Mouse (Mus musculus) forebrain, postnatal 0 days (tissue): ENCODE measurements around the gene Adamts9. TPM values are rescaled to one million over a fixed set of nuclear protein-coding genes. Genes with fewer than 3 reads are reported as not detected.

ENCODE experiments used
- ATAC-seq: fragments of 200-750 bp; cut with Nextera tagmentation; 2 replicates; pipeline ENCODE4 v1.8.0; 2017; ENCODE audit warnings: mild to moderate bottlenecking, moderate library complexity
- DNase-seq: peaks from one replicate; pipeline ENCODE4 v3.0.0-alpha.2; 2015
- H3K27ac ChIP-seq: fragments of 300-500 bp; sonication (generic); 2 replicates; pipeline ENCODE4 v1.5.1; 2014; ENCODE audit warnings: low read depth, mild to moderate bottlenecking, antibody characterized with exemption, low read length, moderate library complexity, mixed read lengths
- H3K27me3 ChIP-seq: fragments of 300-500 bp; sonication (generic); 2 replicates; pipeline ENCODE4 v1.6.1; 2014; ENCODE audit warnings: mild to moderate bottlenecking, low read length, mixed read lengths; ENCODE audit not compliant: insufficient read depth
- H3K36me3 ChIP-seq: fragments of 300-500 bp; sonication (generic); 2 replicates; pipeline ENCODE4 v1.6.1; 2014; ENCODE audit warnings: mild to moderate bottlenecking, moderate library complexity; ENCODE audit not compliant: insufficient read depth
- H3K4me1 ChIP-seq: fragments of 300-500 bp; sonication (generic); 2 replicates; pipeline ENCODE4 v1.6.1; 2014; ENCODE audit warnings: antibody characterized with exemption; ENCODE audit not compliant: insufficient read depth
- H3K4me2 ChIP-seq: fragments of 300-500 bp; sonication (generic); 2 replicates; pipeline ENCODE4 v1.6.1; 2014; ENCODE audit warnings: low read depth, mild to moderate bottlenecking, moderate library complexity
- H3K4me3 ChIP-seq: fragments of 300-500 bp; sonication (generic); 2 replicates; pipeline ENCODE4 v1.5.1; 2014; ENCODE audit warnings: low read depth, low read length, mixed read lengths
- H3K9ac ChIP-seq: fragments of 300-500 bp; sonication (generic); 2 replicates; pipeline ENCODE4 v1.6.1; 2014; ENCODE audit warnings: mild to moderate bottlenecking
- H3K9me3 ChIP-seq: fragments of 300-500 bp; sonication (generic); 2 replicates; pipeline ENCODE4 v1.6.1; 2016; ENCODE audit warnings: low read length
- CTCF ChIP-seq: sonication (generic); IDR thresholded peaks from 2 replicates; pipeline ENCODE4 v1.5.1; 2016; ENCODE audit warnings: antibody characterized with exemption, control low read depth, low read depth
- WGBS: fragments of 180-500 bp; shearing (Covaris S2); extraction: QIAGEN DNeasy Blood & Tissue Kit; methylation state at CpG from one replicate; pipeline ENCODE4 v1.1.7; 2014; 5-methylcytosine and 5-hydroxymethylcytosine counted together
- polyA plus RNA-seq: library from polyadenylated mRNA; unstranded; fragments of >200 nt; fragmentation: Nextera tagmentation; extraction: Ambion mirVana; gene quantifications from 2 replicates; pipeline ENCODE4 v1.2.1, GENCODE M21; 2015
- total RNA-seq: library from RNA; depleted of rRNA; stranded (reverse); fragments of >200 nt; gene quantifications from 2 replicates; pipeline ENCODE4 v1.2.3, GENCODE M21; 2014

Adamts9 gene
- total and polyA plus RNA-seq, 2 experiments from 2014 or later, result 0.62 to 7.3 TPM

DNA sequence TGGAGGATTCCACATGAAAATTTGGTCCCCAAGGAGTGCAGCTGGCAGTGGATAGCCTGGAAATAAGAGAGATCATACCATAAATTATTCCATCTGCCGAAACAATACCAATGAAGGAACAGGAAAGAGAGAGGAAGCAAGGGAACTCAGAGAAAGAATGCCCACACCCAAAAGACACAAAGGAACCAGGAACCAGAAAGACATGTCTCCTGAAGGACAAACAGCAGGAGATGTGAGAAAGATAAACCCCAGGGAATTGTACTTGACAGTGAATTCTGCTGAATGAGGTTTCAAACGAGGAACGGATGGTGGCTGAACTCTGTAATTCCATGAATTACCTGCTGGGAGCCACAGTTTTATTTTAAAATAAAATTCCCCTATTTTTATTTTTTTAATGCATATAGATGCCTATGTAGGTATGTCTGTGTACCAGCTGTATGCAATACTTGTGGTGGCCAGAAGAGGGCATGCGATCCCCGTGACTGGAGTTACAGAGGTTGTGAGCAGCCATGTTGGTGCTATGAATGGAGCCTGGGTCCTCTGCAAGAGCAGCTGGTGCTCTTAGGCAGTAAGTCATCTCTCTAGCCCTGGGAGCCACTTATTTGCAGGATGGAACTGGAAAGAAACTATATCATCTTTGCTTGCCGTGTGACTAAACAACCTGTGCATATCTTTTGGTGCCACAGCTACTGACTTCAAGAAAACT, 4.2 kb upstream of the Adamts9 start:
- no peaks in the 10 kb centered on the region for H3K9me3 ChIP-seq
- no peak overlapping the region for H3K4me3 ChIP-seq
- DNase-seq, result no peak
- no peaks in the 10 kb centered on the region for H3K36me3 ChIP-seq
- no peak for ATAC-seq
- H3K4me2 ChIP-seq, result no peak overlapping the region
- TF ChIP-seq CTCF, result peak; percentile 27; the same call in 1 of the 2 replicates
- H3K4me1 ChIP-seq, result peaks cover 4% of the 10 kb centered on the region; the same call in 1 of the 2 replicates
- peaks cover 32% of the 10 kb centered on the region for H3K27me3 ChIP-seq
- WGBS, result 93% methylated on average over 6 of the region's 6 CpGs
- no peak overlapping the region for H3K27ac ChIP-seq
- H3K9ac ChIP-seq, result no peak overlapping the region

DNA sequence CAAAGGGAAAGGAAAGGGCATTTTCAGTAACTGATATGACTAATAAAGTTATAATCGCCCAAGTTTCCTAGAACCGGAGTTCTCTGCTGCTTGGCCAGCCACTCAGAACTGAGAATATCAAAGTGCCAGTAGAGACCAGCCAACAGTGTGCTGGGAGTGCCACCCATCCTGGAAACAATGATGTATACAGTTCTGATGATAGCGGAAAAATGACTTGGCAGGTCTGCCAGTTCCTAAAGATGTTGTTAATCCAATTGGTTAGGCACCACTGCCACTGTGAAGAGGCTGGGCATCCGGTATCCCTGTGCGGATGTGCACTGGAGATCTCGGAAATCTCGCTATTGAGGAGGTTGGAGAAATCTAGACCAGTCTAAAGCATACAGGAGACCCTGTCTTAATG, 1.4 kb upstream of the Adamts9 start:
- Histone ChIP-seq H3K4me1 (peaks cover 16% of the 10 kb centered on the region; the same call in 1 of the 2 replicates), H3K9ac (no peak overlapping the region), H3K4me3 (no peak overlapping the region), H3K27ac (no peak overlapping the region), H3K9me3 (no peaks in the 10 kb centered on the region), H3K4me2 (no peak overlapping the region), H3K27me3 (peaks cover 44% of the 10 kb centered on the region), H3K36me3 (no peaks in the 10 kb centered on the region)
- no peak for ATAC-seq
- TF ChIP-seq CTCF, result no peak
- WGBS, result 48% methylated on average over 7 of the region's 7 CpGs
- DNase-seq, result no peak

DNA sequence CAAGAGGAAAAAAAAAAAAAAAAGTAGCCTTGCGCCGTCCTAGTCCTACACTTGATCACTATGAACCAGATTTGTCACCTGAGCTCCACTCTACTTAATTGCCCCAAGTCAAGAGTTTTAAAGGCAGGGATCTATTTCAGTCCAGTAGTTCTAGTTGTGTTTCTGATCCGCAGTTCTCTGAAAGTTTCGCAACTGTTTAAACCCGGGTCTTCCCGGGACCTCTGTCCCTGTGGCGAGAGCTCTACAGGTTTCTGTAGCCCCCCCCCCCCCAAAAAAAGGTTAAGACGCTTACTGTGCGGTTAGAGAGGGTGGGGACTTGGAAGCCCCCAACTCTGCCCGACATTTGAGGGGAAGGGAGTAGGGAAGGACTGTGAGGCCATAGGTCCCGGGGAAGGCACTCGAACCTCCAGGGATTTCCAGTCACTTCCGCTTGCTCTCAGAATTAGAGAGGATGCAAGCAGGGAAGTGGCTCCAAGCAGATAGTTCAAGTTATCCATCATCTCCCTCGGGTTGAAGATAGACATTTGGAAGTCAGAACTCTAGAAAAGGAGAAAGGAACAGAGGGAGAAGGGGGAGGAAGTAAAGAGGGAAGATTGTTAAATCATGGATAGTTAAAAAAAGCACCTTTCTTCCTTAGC, 875 bp upstream of the Adamts9 start:
- Histone ChIP-seq H3K4me1 (peaks cover 16% of the 10 kb centered on the region; the same call in 1 of the 2 replicates), H3K27me3 (peaks cover 44% of the 10 kb centered on the region), H3K9ac (no peak overlapping the region), H3K4me3 (peak overlapping the region; percentile 52), H3K4me2 (peak overlapping the region; percentile 93), H3K36me3 (no peaks in the 10 kb centered on the region), H3K9me3 (no peaks in the 10 kb centered on the region), H3K27ac (no peak overlapping the region)
- TF ChIP-seq CTCF, result no peak
- no peak for DNase-seq
- ATAC-seq, result no peak
- WGBS, result 18% methylated on average over 14 of the region's 14 CpGs

DNA sequence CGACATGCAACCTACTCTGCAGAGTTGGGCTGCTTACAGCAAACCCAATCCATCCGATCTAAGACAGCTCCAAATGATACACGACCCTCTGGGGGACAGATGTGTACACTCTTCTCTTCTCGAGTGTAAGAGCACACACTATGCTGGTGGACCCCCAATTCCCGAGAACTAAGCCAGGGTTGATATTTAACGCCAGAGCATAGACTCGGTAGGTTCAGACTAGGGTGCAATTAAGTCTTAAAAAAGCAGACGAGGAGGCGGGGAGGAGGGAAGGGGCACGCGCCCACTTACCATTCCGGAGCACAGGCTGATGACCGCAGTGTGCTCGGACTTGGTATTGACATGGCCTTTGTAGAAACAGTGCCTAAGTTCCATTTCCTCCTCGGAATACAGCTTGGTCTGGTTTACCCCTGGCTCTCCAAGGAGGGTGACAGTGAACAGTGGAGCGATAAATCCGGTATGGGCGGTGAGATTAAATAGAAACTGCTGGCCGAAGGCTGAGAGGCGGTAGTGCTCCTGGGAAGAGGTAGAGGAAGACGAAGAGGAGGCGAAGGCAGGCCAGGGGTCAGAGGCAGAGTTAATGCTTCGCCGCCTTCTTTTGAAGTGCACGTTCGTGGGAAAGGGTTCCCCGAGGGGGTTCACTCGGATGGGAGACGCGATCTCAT, 1.4 kb downstream of the Adamts9 start:
- no peaks in the 10 kb centered on the region for H3K9me3 ChIP-seq
- no peak overlapping the region for H3K27ac ChIP-seq
- no peak for DNase-seq
- H3K36me3 ChIP-seq, result no peaks in the 10 kb centered on the region
- TF ChIP-seq CTCF, result no peak
- peak overlapping the region; percentile 52 for H3K4me3 ChIP-seq
- H3K4me2 ChIP-seq, result peak overlapping the region; percentile 93
- peak; percentile 3; the same call in 1 of the 2 replicates for ATAC-seq
- under 1% methylated on average over 30 of the region's 30 CpGs for WGBS
- H3K4me1 ChIP-seq, result peaks cover 16% of the 10 kb centered on the region; the same call in 1 of the 2 replicates
- H3K27me3 ChIP-seq, result peaks cover 44% of the 10 kb centered on the region
- H3K9ac ChIP-seq, result peak overlapping the region; percentile 22

DNA sequence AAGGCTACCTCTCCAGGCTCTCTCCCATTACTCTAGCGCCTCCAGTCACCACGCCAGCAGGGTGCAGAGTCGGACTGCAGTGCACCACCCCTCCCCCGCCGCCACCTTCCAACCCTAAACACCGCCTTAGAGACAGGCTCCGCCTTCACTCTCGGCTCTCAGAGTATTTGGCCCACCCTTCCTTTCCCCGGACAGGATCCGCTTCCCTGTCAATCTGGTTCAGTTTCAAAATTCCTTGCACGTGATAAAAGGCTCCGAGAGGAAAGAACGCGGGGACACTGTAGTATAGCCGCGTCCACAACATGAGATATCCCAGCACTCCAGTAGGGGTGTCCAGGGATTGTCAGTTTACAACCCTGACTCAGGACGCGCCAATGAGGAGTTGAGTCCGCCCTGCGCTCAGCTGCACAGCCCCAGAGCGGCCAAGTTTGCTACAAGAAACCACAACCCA, 2.0 kb downstream of the Adamts9 start:
- peak; percentile 43 for TF ChIP-seq CTCF
- Histone ChIP-seq H3K27me3 (peaks cover 44% of the 10 kb centered on the region), H3K9me3 (no peaks in the 10 kb centered on the region), H3K4me2 (peak overlapping the region; percentile 93), H3K4me3 (peak overlapping the region; percentile 52), H3K27ac (no peak overlapping the region), H3K36me3 (no peaks in the 10 kb centered on the region), H3K4me1 (peaks cover 16% of the 10 kb centered on the region; the same call in 1 of the 2 replicates), H3K9ac (0 out of 2 replicates have a peak overlapping the region, but pooled peaks have one; percentile 22)
- ATAC-seq (peak; percentile 82), DNase-seq (peak; percentile 55)
- 1% methylated on average over 21 of the region's 21 CpGs for WGBS

DNA sequence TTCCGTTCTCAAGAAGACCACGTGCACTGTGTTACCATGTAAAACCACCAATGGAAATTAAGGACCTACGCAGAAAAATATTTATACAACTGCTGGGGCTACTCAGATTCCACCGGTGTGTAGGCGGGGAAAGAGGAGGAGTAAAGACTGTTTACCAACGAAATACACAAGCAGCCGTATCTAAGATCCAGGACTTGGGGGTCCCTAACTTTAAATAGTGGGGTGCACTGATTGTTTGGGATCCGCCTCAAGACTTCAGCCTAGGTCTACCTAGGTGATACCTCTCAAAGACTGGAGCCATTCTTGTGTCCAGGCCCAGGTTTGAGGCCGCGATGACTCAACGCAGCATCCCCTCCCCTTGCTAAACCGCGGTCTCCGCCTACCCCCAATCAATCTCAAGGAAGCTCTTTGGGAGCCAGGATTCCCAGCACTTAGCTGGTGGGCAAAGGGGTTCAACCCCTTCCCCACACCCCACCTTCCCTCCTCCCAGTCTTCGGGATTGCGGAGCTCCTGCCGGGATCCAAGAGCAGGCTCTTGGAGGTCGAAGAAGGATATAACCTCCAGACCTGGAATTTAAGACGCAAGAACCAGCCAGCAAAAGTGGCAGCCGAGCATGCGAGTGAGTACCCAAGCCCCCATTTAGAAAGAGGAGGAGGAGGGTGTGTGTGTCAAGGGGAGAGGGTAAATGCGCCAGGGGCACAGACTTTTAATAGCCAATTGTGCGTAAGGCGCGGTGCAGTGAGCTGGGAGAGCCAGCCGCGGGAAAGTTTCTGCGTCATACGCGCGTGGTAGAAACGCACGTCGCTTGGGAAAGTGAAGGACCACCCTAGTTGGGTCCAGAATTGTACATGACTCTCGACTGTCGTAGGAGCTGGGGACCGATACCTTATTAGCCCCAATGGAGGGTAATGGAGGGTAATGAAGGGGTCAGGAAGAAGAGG, 2.8 kb downstream of the Adamts9 start:
- no peaks in the 10 kb centered on the region for H3K9me3 ChIP-seq
- H3K9ac ChIP-seq, result peak overlapping the region; percentile 25; the same call in 1 of the 2 replicates
- peak; percentile 23; the same call in 1 of the 2 replicates for ATAC-seq

More for the DNA sequence above, 2.8 kb downstream of the Adamts9 start:
- DNase-seq, result peak; percentile 52
- H3K4me3 ChIP-seq, result peak overlapping the region; percentile 52
- H3K4me2 ChIP-seq, result peak overlapping the region; percentile 93
- no peaks in the 10 kb centered on the region for H3K36me3 ChIP-seq
- no peak for TF ChIP-seq CTCF
- 2% methylated on average over 37 of the region's 37 CpGs for WGBS
- no peak overlapping the region for H3K27ac ChIP-seq
- H3K27me3 ChIP-seq, result peaks cover 39% of the 10 kb centered on the region
- peaks cover 16% of the 10 kb centered on the region; the same call in 1 of the 2 replicates for H3K4me1 ChIP-seq
